ENCODE assay signal across 13 mouse cellular contexts in the genomic region with DNA sequence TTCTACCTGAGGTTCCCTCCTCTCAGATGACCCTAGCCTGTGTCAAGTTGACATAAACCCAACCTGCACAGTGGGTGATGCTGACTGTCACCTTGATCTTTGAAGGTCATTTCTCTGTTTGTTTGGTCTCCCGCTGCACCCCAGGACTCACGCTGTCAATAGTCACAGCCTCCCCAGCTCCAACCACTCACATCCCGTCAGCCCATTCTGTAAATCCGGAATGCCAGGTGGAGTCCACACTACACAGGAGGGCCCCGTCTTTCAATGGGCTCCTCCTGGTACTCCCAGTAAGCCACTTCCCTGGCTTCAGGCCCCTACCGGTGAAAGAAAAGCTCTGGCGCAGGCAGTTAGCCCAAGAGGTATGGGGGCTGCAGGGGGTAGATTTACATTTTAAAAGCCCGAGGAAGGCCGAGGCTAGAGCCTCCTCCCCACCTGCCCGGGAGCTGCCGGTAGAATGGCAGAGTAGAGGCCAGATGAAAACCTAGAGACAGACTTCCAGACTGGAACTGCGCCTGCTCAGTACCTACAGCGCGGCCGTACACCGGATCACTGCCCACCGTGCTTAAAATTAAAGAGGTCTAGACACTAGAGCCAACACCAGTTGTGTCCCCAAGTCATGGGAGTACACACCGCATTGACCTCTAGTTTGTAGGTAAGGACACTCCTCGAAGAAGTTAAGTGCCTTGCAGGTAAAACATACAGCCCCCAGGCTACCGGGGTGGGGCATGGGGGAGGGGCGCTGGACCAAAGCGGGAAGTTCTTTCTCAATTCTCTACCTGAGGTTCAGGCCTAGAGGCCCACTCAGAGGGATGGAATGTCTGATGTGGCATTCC.
DNase-seq lines count a peak whose midpoint lies in the region; ATAC-seq and TF ChIP-seq lines count a peak whose summit lies in the region.
"Had no signal": no experiment of that assay in that cellular context is flagged by ENCODE, and none has a peak within 500 bp of the region (broad histone marks: within the 10 kb centered on the region; RNA-seq: fewer than 3 reads in every experiment).

No protein-coding gene starts in this region.

- WGBS in heart, postnatal 0 days, result 33% methylated on average over 22 of the region's 22 CpGs
- 19% methylated on average over 22 of the region's 22 CpGs for WGBS in liver, embryonic 12.5 days (ENCODE audit: insufficient replicate concordance)

- no peak for ATAC-seq in heart, postnatal 0 days (ENCODE audit: insufficient read depth, low read depth)
- no peak for ATAC-seq in liver, embryonic 12.5 days

- 0 out of 2 replicates have a peak overlapping the region, but pooled peaks have one; percentile 15 for H3K4me2 ChIP-seq in heart, postnatal 0 days (ENCODE audit: low read depth, low read length)
- peak overlapping the region; percentile 27 for H3K4me2 ChIP-seq in liver, embryonic 12.5 days

- DNase-seq in heart, postnatal 0 days (ENCODE audit: low spot score), result no peak
- no peak for DNase-seq in heart, postnatal 25 days (ENCODE audit: low spot score)
- peak; percentile 97 for DNase-seq in ZHBTc4 (ENCODE audit: low read depth, low spot score)
- DNase-seq in layer of hippocampus, postnatal 14 days (ENCODE audit: low spot score in 2 of 2), result no peak
- no peak for DNase-seq in left cerebral cortex, adult 18-20 months (ENCODE audit: low spot score in 2 of 2)
- DNase-seq in cerebellum, postnatal 10 days, result no peak
- DNase-seq: adrenal gland, postnatal 10 days; cerebellum, adult 11-12 months; kidney, adult 11 months had no signal

- peaks cover 25% of the 10 kb centered on the region for H3K27me3 ChIP-seq in heart, postnatal 0 days (ENCODE audit: control insufficient read depth, insufficient read depth, low read length)
- H3K27me3 ChIP-seq in E14TG2a.4 (ENCODE audit: insufficient read depth, low read length), result no peaks in the 10 kb centered on the region
- H3K27me3 ChIP-seq in liver, embryonic 12.5 days (replicated peaks), result peaks cover 73% of the 10 kb centered on the region

- no peak overlapping the region for H3K27ac ChIP-seq in heart, postnatal 0 days (ENCODE audit: low read depth)
- H3K27ac ChIP-seq in liver, embryonic 12.5 days, result no peak overlapping the region

- no peak for TF ChIP-seq EP300 in heart, postnatal 0 days (IDR thresholded peaks at IDR 0.05; ENCODE audit: low read depth)

- H3K9ac ChIP-seq in heart, postnatal 0 days (replicated peaks; ENCODE audit: low read depth, low read length), result no peak overlapping the region
- H3K9ac ChIP-seq in liver, embryonic 12.5 days, result no peak overlapping the region

- TF ChIP-seq CTCF in heart, postnatal 0 days (IDR thresholded peaks at IDR 0.05; ENCODE audit: low read depth), result no peak
- no peak for TF ChIP-seq CTCF in E14TG2a.4 (conservative IDR thresholded peaks at IDR 0.05; ENCODE audit: low read length)

- H3K4me1 ChIP-seq in heart, postnatal 0 days (ENCODE audit: control insufficient read depth, insufficient read depth), result peaks cover 4% of the 10 kb centered on the region; the same call in 1 of the 2 replicates
- peaks cover 73% of the 10 kb centered on the region for H3K4me1 ChIP-seq in E14TG2a.4 (replicated peaks; ENCODE audit: low read depth, low read length)
- peaks cover 21% of the 10 kb centered on the region for H3K4me1 ChIP-seq in liver, embryonic 12.5 days

- no peak overlapping the region for H3K4me3 ChIP-seq in heart, postnatal 0 days (ENCODE audit: low read depth, low read length)
- H3K4me3 ChIP-seq in E14TG2a.4 (replicated peaks; ENCODE audit: low read length), result peak overlapping the region; percentile 66
- H3K4me3 ChIP-seq in liver, embryonic 12.5 days, result 0 out of 2 replicates have a peak overlapping the region, but pooled peaks have one; percentile 0
- H3K4me3 ChIP-seq: myocyte had no signal

- intact Hi-C loops in heart, postnatal 25 days (cut with DNase I), result no loop called here

- no peaks in the 10 kb centered on the region for H3K36me3 ChIP-seq in heart, postnatal 0 days (replicated peaks; ENCODE audit: control insufficient read depth, insufficient read depth, low read length)
- H3K36me3 ChIP-seq in E14TG2a.4 (ENCODE audit: insufficient read depth, low read length), result peaks cover 25% of the 10 kb centered on the region
- no peaks in the 10 kb centered on the region for H3K36me3 ChIP-seq in liver, embryonic 12.5 days
- H3K36me3 ChIP-seq: G1E had no signal

- H3K9me3 ChIP-seq in heart, postnatal 0 days (replicated peaks; ENCODE audit: control insufficient read depth, low read length), result no peaks in the 10 kb centered on the region
- H3K9me3 ChIP-seq in E14TG2a.4 (ENCODE audit: low read length), result peaks cover 17% of the 10 kb centered on the region
- no peaks in the 10 kb centered on the region for H3K9me3 ChIP-seq in liver, embryonic 12.5 days (replicated peaks)
- H3K9me3 ChIP-seq: G1E had no signal
